Mouse (Mus musculus) liver (tissue): ENCODE results near the gene Hspg2.
"Not testable (repeated sequence)": the region's sequence is repeated elsewhere in the genome, so short reads cannot be mapped to it uniquely, and the experiment has no call there.

Experiments
- DNase-seq: peaks from one replicate; pipeline ENCODE4 v3.0.0-alpha.2; 2020; ENCODE audit warnings: mixed read lengths

The Hspg2 gene

GRCm38 (mm10) chr4:137579789-137580188 lies 111.2 kb downstream of the Hspg2 start:
- no peak for DNase-seq

GRCm38 (mm10) chr4:137580299-137580698 lies 111.7 kb downstream of the Hspg2 start:
- no peak for DNase-seq

- DNase-seq = peak; percentile 53
Observed at GRCm38 (mm10) chr4:137581815-137582214, 113.2 kb downstream of the Hspg2 start.

GRCm38 (mm10) chr4:137589095-137589494 lies 120.5 kb downstream of the Hspg2 start:
- DNase-seq = not testable (repeated sequence)

- no peak for DNase-seq
Observed at GRCm38 (mm10) chr4:137589586-137589985, 121.0 kb downstream of the Hspg2 start.

- no peak for DNase-seq
Observed at GRCm38 (mm10) chr4:137590961-137591360, 122.4 kb downstream of the Hspg2 start.

GRCm38 (mm10) chr4:137593601-137594495 lies 125.3 kb downstream of the Hspg2 start, which contains the start of gene Usp48:
Gene Usp48 (plus strand): TSS chr4:137593755.
- DNase-seq = peak; percentile 99

GRCm38 (mm10) chr4:137594496-137595270 lies 126.1 kb downstream of the Hspg2 start:
- peak; percentile 74 for DNase-seq

- DNase-seq = no peak
Observed at GRCm38 (mm10) chr4:137597098-137597630, 128.6 kb downstream of the Hspg2 start.

- DNase-seq = no peak
Observed at GRCm38 (mm10) chr4:137598577-137598976, 130.0 kb downstream of the Hspg2 start.

- no peak for DNase-seq
Observed at GRCm38 (mm10) chr4:137603449-137604171, 135.0 kb downstream of the Hspg2 start.

GRCm38 (mm10) chr4:137607023-137607422 lies 138.5 kb downstream of the Hspg2 start:
- DNase-seq = no peak

- no peak for DNase-seq
Observed at GRCm38 (mm10) chr4:137609281-137609680, 140.7 kb downstream of the Hspg2 start.

- DNase-seq = peak; percentile 45
Observed at GRCm38 (mm10) chr4:137609702-137610101, 141.1 kb downstream of the Hspg2 start.

GRCm38 (mm10) chr4:137610256-137610655 lies 141.7 kb downstream of the Hspg2 start:
- DNase-seq = no peak
